Mouse (Mus musculus): ENCODE results near the gene Numb. TPM values are rescaled to one million over a fixed set of nuclear protein-coding genes. Genes with fewer than 3 reads are reported as not detected.

Numb gene
- total RNA-seq, 2 experiments from 2014 or later: 59.4 to 76.9 TPM

GRCm38 (mm10) chr12:83763311-83764043, 158.3 kb downstream of the Numb start, which contains the start of gene Papln:
Papln (plus strand) TSS chr12:83763634.
- intact Hi-C loops (cut with DNase I): no loop called here
- no peak for DNase-seq (ENCODE audit: low spot score in 2 of 2)

DNA sequence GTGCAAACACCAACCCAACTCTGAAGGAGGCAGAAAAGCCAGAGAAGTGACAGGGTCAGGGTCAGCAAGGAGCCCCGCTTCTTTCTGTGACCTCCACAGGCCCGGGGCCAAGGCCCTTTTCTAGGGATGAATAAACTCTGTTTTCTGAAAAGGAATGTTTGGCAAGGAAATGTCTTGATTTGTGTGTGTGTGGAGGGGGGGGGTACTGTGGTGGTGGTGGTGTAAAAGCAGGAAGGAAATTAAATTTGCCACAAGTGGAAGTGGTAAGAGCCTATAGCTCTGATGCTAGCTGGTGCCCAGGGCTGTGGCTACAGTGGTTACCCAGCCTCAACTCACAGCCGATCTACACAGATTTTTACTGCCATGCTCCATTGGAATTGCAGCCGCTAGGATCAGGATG, 159.0 kb downstream of the Numb start:
- intact Hi-C loops (cut with DNase I): no loop called here
- no peak for DNase-seq (ENCODE audit: low spot score in 2 of 2)

DNA sequence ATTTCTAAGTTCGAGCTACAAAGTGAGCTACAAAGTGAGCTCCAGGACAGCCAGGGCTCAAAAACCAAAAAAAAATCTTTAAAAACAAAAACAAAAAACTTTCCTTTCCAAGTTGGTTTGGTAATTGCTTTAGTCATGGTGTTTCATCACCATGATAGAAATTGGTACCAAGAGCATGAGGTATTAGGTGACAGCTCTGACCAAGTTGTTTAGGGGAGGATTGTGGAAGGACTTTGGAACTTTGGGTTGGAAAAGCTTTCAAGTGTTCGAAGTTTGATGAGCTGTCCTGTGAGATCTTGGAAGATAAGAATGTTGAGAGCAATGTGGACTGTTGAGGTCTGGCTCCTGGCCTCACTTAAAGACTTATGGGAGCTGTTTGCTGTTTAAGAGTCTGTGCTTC, 161.5 kb downstream of the Numb start:
- intact Hi-C loops (cut with DNase I): no loop called here
- DNase-seq (ENCODE audit: low spot score in 2 of 2): no peak

- DNase-seq (ENCODE audit: low spot score in 2 of 2): no peak
- intact Hi-C loops (cut with DNase I): no loop called here
Measured at GRCm38 (mm10) chr12:83758735-83759134, 163.0 kb downstream of the Numb start.

DNA sequence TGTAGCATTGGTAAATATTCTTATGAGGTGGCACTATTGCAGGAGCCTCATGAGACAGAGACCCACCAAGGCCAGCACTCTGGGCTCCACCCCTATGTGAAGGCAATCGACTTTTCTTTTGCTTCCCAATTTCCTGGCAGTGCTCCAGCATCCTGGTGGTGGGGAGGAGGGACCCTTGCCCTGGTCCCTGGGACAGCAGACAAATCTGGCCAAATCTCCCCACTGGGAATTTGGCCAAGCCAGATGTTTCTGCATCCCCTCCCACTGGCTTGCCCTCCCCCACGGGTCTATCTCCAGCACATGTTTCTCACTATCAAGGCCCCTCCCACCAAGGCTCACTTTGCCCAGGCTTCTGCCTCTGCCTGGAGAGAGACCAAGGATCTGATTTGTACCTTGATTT, 169.2 kb downstream of the Numb start:
- DNase-seq (ENCODE audit: low spot score in 2 of 2): no peak
- intact Hi-C loops (cut with DNase I): no loop called here

DNA sequence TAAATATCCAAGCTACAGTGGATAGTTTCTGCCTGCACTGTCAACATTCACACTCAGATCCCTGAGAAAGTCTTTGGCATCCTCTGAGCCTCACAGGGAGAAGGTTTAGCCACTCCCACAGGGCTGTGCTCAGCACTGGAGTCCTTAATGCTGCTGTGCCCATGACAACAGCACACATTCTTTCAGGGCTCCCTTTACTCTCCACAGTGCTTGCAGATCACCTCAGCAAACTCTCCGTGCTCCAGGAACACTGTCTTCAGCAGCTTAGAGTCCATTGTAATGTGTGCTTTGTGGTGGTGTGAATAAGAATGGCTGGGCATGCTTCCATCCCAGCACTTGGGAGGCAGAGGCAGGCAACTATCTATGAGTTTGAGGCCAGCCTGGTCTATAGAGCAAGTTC, 172.5 kb downstream of the Numb start:
- intact Hi-C loops (cut with DNase I): no loop called here
- no peak for DNase-seq (ENCODE audit: low spot score in 2 of 2)

Other genes starting within 250 kb of the Numb start
- gene Psen1, start 233.8 kb downstream of the Numb start, total RNA-seq (2021): 10 to 100 TPM; 62.9 to 63.5 TPM
- 10 to 100 TPM in 1 of 2 experiments, 1 to 10 TPM in 1; 7.4 to 11.5 TPM for gene Papln, start 158.3 kb downstream of the Numb start, total RNA-seq (2021)
- 10 to 100 TPM; 14.7 to 20.1 TPM for gene Riox1, start 28.7 kb upstream of the Numb start, total RNA-seq (2021)
- not detected for gene Heatr4, start 62.9 kb upstream of the Numb start, total RNA-seq (2021)
- gene Acot2, start 65.9 kb upstream of the Numb start, total RNA-seq (2021): 10 to 100 TPM; 10.7 TPM
- 10 to 100 TPM; 10.3 to 18.9 TPM for gene Acot1, start 87.6 kb upstream of the Numb start, total RNA-seq (2021)
- 1 to 10 TPM; 2.1 to 2.8 TPM for gene Acot4, start 116.4 kb upstream of the Numb start, total RNA-seq (2021)
- not detected for gene Gm49366, start 117.0 kb upstream of the Numb start, total RNA-seq (2021)
- 1 to 10 TPM; 3.2 to 3.6 TPM for gene Acot3, start 130.2 kb upstream of the Numb start, total RNA-seq (2021)
- gene Acot5, start 147.4 kb upstream of the Numb start, total RNA-seq (2021): 1 to 10 TPM; 4.9 to 6.2 TPM
- 1 to 10 TPM; 3.6 to 3.7 TPM for gene Acot6, start 178.7 kb upstream of the Numb start, total RNA-seq (2021)
- 100 to 1,000 TPM in 1 of 2 experiments, 10 to 100 TPM in 1; 86.7 to 102 TPM for gene Dnal1, start 192.4 kb upstream of the Numb start, total RNA-seq (2021)
- gene Pnma1, start 226.6 kb upstream of the Numb start, total RNA-seq (2021): 1 to 10 TPM; 3.6 to 6.0 TPM

Measured in left cerebral cortex, postnatal 36 days (tissue).